Mouse (Mus musculus): ENCODE results near the gene Fbxl13. TPM values are rescaled to one million over a fixed set of nuclear protein-coding genes. Genes with fewer than 3 reads are reported as not detected.

Gene Fbxl13
- polyA plus RNA-seq, 2 experiments: 0.05 to 0.08 TPM

GRCm38 (mm10) chr5:21440833-21441530 lies 204.5 kb downstream of the Fbxl13 start:
- H3K4me1 ChIP-seq (replicated peaks; ENCODE audit: control insufficient read depth in 2 of 2, insufficient read depth in 2 of 2, low read length in 1 of 2): no peaks in the 10 kb centered on the region
- no peaks in the 10 kb centered on the region for H3K27me3 ChIP-seq (ENCODE audit: control insufficient read depth, insufficient read depth, low read length)
- H3K4me2 ChIP-seq (ENCODE audit: low read depth): no peak overlapping the region
- H3K9ac ChIP-seq (replicated peaks): no peak overlapping the region
- no peaks in the 10 kb centered on the region for H3K9me3 ChIP-seq (ENCODE audit: control insufficient read depth, low read length)
- H3K27ac ChIP-seq: no peak overlapping the region
- H3K4me3 ChIP-seq (ENCODE audit: insufficient read depth in 1 of 2, low read depth in 2 of 2, low read length in 2 of 2): no peak overlapping the region
- H3K36me3 ChIP-seq (replicated peaks; ENCODE audit: control insufficient read depth, insufficient read depth, low read depth): no peaks in the 10 kb centered on the region
- 59% methylated on average over 8 of the region's 8 CpGs for WGBS (ENCODE audit: insufficient replicate concordance)
- TF ChIP-seq EP300 (IDR thresholded peaks at IDR 0.05; ENCODE audit: low read depth) (no peak), CTCF (IDR thresholded peaks at IDR 0.05; ENCODE audit: low read depth) (no peak)
- ATAC-seq (ENCODE audit: insufficient read depth) (no peak), DNase-seq (ENCODE audit: low read depth in 3 of 3, low spot score in 3 of 3) (no peak)

DNA sequence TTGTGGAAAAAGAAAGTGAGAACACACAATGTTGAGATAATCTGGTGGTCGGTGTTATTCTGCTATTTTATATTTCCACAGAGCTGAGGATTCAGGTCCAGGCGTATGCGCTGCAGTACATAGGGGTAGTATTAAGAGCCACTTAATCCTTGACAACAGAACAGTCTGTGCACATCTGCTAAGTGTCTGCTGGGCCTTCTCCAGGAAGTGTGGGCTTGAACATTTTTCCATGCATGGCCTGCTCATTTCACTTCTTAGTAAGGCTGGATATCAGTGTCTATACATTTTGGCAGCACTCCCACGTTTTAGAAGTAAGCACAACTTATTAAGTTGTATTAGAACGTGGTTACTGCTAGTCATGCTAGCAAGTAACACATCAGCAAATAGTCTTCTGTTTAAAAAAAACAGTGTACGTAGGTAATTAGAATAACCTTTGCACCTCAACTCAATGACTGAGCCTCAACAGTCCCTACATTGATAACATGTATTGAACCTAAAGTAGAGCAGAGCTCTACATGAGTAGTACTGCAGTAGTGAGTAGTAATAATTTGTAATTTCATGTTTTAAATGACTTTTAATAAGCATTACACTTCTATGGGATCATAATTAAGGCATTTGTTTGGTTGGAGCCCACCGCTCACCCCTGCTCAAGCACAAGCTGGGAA lies 205.9 kb downstream of the Fbxl13 start:
- H3K9me3 ChIP-seq (ENCODE audit: control insufficient read depth, low read length): no peaks in the 10 kb centered on the region
- DNase-seq (ENCODE audit: low read depth in 3 of 3, low spot score in 3 of 3) (no peak), ATAC-seq (ENCODE audit: insufficient read depth) (no peak)
- H3K4me1 ChIP-seq (replicated peaks; ENCODE audit: control insufficient read depth in 2 of 2, insufficient read depth in 2 of 2, low read length in 1 of 2): no peaks in the 10 kb centered on the region
- H3K27me3 ChIP-seq (ENCODE audit: control insufficient read depth, insufficient read depth, low read length): no peaks in the 10 kb centered on the region
- H3K4me3 ChIP-seq (ENCODE audit: insufficient read depth in 1 of 2, low read depth in 2 of 2, low read length in 2 of 2): no peak overlapping the region
- no peak overlapping the region for H3K9ac ChIP-seq (replicated peaks)
- no peaks in the 10 kb centered on the region for H3K36me3 ChIP-seq (replicated peaks; ENCODE audit: control insufficient read depth, insufficient read depth, low read depth)
- TF ChIP-seq CTCF (IDR thresholded peaks at IDR 0.05; ENCODE audit: low read depth) (no peak), EP300 (IDR thresholded peaks at IDR 0.05; ENCODE audit: low read depth) (no peak)
- no peak overlapping the region for H3K27ac ChIP-seq
- 76% methylated on average over 7 of the region's 7 CpGs for WGBS (ENCODE audit: insufficient replicate concordance)
- no peak overlapping the region for H3K4me2 ChIP-seq (ENCODE audit: low read depth)

DNA sequence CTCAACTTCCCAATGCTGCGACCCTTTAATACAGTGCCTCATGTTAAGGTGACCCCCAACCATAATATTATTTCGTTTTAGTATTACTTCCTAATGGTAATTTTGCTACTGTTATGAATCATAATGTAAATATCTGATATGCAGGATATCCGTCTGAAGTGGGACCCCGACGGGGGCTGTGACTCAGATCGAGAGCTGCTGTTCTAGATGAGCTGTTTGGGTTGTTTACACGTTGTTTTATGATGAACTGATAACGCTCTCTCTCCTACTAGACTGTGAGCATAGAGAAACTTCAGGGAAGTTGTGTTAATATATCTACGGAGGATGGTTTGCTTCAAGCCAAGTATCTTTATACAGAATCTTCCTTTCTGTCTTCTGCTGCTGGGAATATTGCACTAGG lies 207.0 kb downstream of the Fbxl13 start:
- DNase-seq (ENCODE audit: low read depth in 3 of 3, low spot score in 3 of 3): no peak
- no peaks in the 10 kb centered on the region for H3K4me1 ChIP-seq (replicated peaks; ENCODE audit: control insufficient read depth in 2 of 2, insufficient read depth in 2 of 2, low read length in 1 of 2)
- no peak overlapping the region for H3K9ac ChIP-seq (replicated peaks)
- no peak for TF ChIP-seq EP300 (IDR thresholded peaks at IDR 0.05; ENCODE audit: low read depth)
- no peak for TF ChIP-seq CTCF (IDR thresholded peaks at IDR 0.05; ENCODE audit: low read depth)
- no peak overlapping the region for H3K4me2 ChIP-seq (ENCODE audit: low read depth)
- no peak overlapping the region for H3K27ac ChIP-seq
- no peaks in the 10 kb centered on the region for H3K9me3 ChIP-seq (ENCODE audit: control insufficient read depth, low read length)
- no peaks in the 10 kb centered on the region for H3K36me3 ChIP-seq (replicated peaks; ENCODE audit: control insufficient read depth, insufficient read depth, low read depth)
- H3K4me3 ChIP-seq (ENCODE audit: insufficient read depth in 1 of 2, low read depth in 2 of 2, low read length in 2 of 2): no peak overlapping the region
- no peak for ATAC-seq (ENCODE audit: insufficient read depth)
- H3K27me3 ChIP-seq (ENCODE audit: control insufficient read depth, insufficient read depth, low read length): no peaks in the 10 kb centered on the region
- 74% methylated on average over 9 of the region's 9 CpGs for WGBS (ENCODE audit: insufficient replicate concordance)

GRCm38 (mm10) chr5:21436471-21436975 lies 208.9 kb downstream of the Fbxl13 start:
- no peak overlapping the region for H3K4me2 ChIP-seq (ENCODE audit: low read depth)
- no peaks in the 10 kb centered on the region for H3K4me1 ChIP-seq (replicated peaks; ENCODE audit: control insufficient read depth in 2 of 2, insufficient read depth in 2 of 2, low read length in 1 of 2)
- H3K27ac ChIP-seq: no peak overlapping the region
- TF ChIP-seq EP300 (IDR thresholded peaks at IDR 0.05; ENCODE audit: low read depth): no peak
- TF ChIP-seq CTCF (IDR thresholded peaks at IDR 0.05; ENCODE audit: low read depth): no peak
- ATAC-seq (ENCODE audit: insufficient read depth): no peak
- DNase-seq (ENCODE audit: low read depth in 3 of 3, low spot score in 3 of 3): no peak
- no peaks in the 10 kb centered on the region for H3K27me3 ChIP-seq (ENCODE audit: control insufficient read depth, insufficient read depth, low read length)
- no peak overlapping the region for H3K9ac ChIP-seq (replicated peaks)
- 78% methylated on average over 8 of the region's 8 CpGs for WGBS (ENCODE audit: insufficient replicate concordance)
- no peaks in the 10 kb centered on the region for H3K36me3 ChIP-seq (replicated peaks; ENCODE audit: control insufficient read depth, insufficient read depth, low read depth)
- H3K4me3 ChIP-seq (ENCODE audit: insufficient read depth in 1 of 2, low read depth in 2 of 2, low read length in 2 of 2): no peak overlapping the region
- no peaks in the 10 kb centered on the region for H3K9me3 ChIP-seq (ENCODE audit: control insufficient read depth, low read length)

DNA sequence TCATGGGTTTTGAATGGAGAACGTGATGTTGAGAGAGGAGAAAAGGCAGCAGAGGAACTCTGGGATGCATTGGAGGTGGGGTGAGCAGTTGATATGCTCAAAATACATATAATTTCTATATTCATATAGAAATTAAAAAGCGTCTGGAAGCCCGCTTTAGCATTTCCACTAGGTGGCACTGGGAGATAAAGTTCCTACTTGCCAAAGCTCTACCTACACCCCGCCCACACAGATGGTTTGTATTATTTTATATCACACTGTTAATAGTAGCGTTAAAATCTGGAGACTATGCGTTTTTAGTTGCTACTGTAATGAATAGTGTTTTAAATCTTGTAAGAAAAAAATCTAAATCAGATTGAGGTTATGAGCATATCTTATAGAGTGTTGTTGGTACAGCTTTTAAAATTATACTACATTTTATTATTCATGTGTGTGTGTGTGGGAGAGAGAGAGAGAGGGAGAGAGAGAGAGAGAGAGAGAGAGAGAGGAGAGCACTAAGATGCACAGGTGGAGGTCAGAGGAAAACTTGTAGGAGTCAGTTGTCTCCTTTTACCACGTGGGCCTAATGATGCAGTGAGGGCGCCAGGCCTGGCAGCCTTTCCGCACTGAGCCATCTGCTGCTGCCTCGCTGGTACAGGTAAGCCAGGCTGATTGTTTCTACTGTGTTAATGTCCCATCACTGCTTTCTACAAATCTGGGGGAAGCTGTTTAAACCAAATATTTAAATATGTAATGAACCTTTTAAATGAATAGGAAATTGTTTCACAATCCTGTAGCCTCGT lies 211.1 kb downstream of the Fbxl13 start:
- TF ChIP-seq EP300 (IDR thresholded peaks at IDR 0.05; ENCODE audit: low read depth): no peak
- no peak for TF ChIP-seq CTCF (IDR thresholded peaks at IDR 0.05; ENCODE audit: low read depth)
- no peaks in the 10 kb centered on the region for H3K36me3 ChIP-seq (replicated peaks; ENCODE audit: control insufficient read depth, insufficient read depth, low read depth)
- no peaks in the 10 kb centered on the region for H3K27me3 ChIP-seq (ENCODE audit: control insufficient read depth, insufficient read depth, low read length)
- H3K4me2 ChIP-seq (ENCODE audit: low read depth): no peak overlapping the region
- WGBS (ENCODE audit: insufficient replicate concordance): 77% methylated on average over 11 of the region's 11 CpGs
- DNase-seq (ENCODE audit: low read depth in 3 of 3, low spot score in 3 of 3) (no peak), ATAC-seq (ENCODE audit: insufficient read depth) (no peak)
- H3K9me3 ChIP-seq (ENCODE audit: control insufficient read depth, low read length): no peaks in the 10 kb centered on the region
- no peak overlapping the region for H3K4me3 ChIP-seq (ENCODE audit: insufficient read depth in 1 of 2, low read depth in 2 of 2, low read length in 2 of 2)
- H3K4me1 ChIP-seq (replicated peaks; ENCODE audit: control insufficient read depth in 2 of 2, insufficient read depth in 2 of 2, low read length in 1 of 2): no peaks in the 10 kb centered on the region
- no peak overlapping the region for H3K27ac ChIP-seq
- H3K9ac ChIP-seq (replicated peaks): no peak overlapping the region

Other genes starting within 250 kb of the Fbxl13 start
- gene Ccdc146, start 221.0 kb downstream of the Fbxl13 start, polyA plus RNA-seq (2012; rRNA removed): 0.04 TPM in 1 of 2 replicates, not detected in the other
- not detected in 2 replicates for gene Ccdc146, start 221.0 kb downstream of the Fbxl13 start, polyA plus RNA-seq (2014; fragmentation: Nextera tagmentation; extraction: Ambion mirVana)
- gene Fam185a, start 220.7 kb downstream of the Fbxl13 start, polyA plus RNA-seq (2012; rRNA removed): 1.5 and 1.8 TPM in 2 replicates
- gene Fam185a, start 220.7 kb downstream of the Fbxl13 start, polyA plus RNA-seq (2014; fragmentation: Nextera tagmentation; extraction: Ambion mirVana): 2.8 and 3.1 TPM in 2 replicates
- gene Lrrc17, start 102.1 kb downstream of the Fbxl13 start, polyA plus RNA-seq (2012; rRNA removed): 0.43 and 0.93 TPM in 2 replicates
- 0.85 and 1.1 TPM in 2 replicates for gene Lrrc17, start 102.1 kb downstream of the Fbxl13 start, polyA plus RNA-seq (2014; fragmentation: Nextera tagmentation; extraction: Ambion mirVana)
- gene Armc10, start 179 bp upstream of the Fbxl13 start, polyA plus RNA-seq (2012; rRNA removed): 7.2 and 9.0 TPM in 2 replicates
- 7.2 and 7.4 TPM in 2 replicates for gene Armc10, start 179 bp upstream of the Fbxl13 start, polyA plus RNA-seq (2014; fragmentation: Nextera tagmentation; extraction: Ambion mirVana)
- 1.3 TPM in 2 replicates for gene Napepld, start 55.8 kb upstream of the Fbxl13 start, polyA plus RNA-seq (2012; rRNA removed)
- gene Napepld, start 55.8 kb upstream of the Fbxl13 start, polyA plus RNA-seq (2014; fragmentation: Nextera tagmentation; extraction: Ambion mirVana): 1.8 TPM in 2 replicates
- 24.2 and 34.2 TPM in 2 replicates for gene Pmpcb, start 91.5 kb upstream of the Fbxl13 start, polyA plus RNA-seq (2012; rRNA removed)
- gene Pmpcb, start 91.5 kb upstream of the Fbxl13 start, polyA plus RNA-seq (2014; fragmentation: Nextera tagmentation; extraction: Ambion mirVana): 47.9 and 48.8 TPM in 2 replicates
- 6.4 and 14.5 TPM in 2 replicates for gene Dnajc2, start 139.6 kb upstream of the Fbxl13 start, polyA plus RNA-seq (2012; rRNA removed)
- 31.4 and 36.9 TPM in 2 replicates for gene Dnajc2, start 139.6 kb upstream of the Fbxl13 start, polyA plus RNA-seq (2014; fragmentation: Nextera tagmentation; extraction: Ambion mirVana)
- 32.1 and 58.5 TPM in 2 replicates for gene Psmc2, start 139.6 kb upstream of the Fbxl13 start, polyA plus RNA-seq (2012; rRNA removed)
- 122 and 128 TPM in 2 replicates for gene Psmc2, start 139.6 kb upstream of the Fbxl13 start, polyA plus RNA-seq (2014; fragmentation: Nextera tagmentation; extraction: Ambion mirVana)
- gene Slc26a5, start 220.0 kb upstream of the Fbxl13 start, polyA plus RNA-seq (2012; rRNA removed): not detected in 2 replicates
- not detected in 2 replicates for gene Slc26a5, start 220.0 kb upstream of the Fbxl13 start, polyA plus RNA-seq (2014; fragmentation: Nextera tagmentation; extraction: Ambion mirVana)

Data from liver, embryonic 14.5 days (tissue).